Mouse (Mus musculus) inflammation-experienced regulatory T-cells, adult 16 weeks (primary cell): ENCODE measurements around the gene Commd8. TPM values are rescaled to one million over a fixed set of nuclear protein-coding genes. Genes with fewer than 3 reads are reported as not detected.

ENCODE experiments used
- polyA plus RNA-seq: library from polyadenylated mRNA; unstranded; fragments of 100-300 nt; shearing (Covaris generic); gene quantifications from one replicate; pipeline ENCODE4 v1.2.1, GENCODE M21; 2017

The Commd8 gene
- 185 TPM for polyA plus RNA-seq

DNA sequence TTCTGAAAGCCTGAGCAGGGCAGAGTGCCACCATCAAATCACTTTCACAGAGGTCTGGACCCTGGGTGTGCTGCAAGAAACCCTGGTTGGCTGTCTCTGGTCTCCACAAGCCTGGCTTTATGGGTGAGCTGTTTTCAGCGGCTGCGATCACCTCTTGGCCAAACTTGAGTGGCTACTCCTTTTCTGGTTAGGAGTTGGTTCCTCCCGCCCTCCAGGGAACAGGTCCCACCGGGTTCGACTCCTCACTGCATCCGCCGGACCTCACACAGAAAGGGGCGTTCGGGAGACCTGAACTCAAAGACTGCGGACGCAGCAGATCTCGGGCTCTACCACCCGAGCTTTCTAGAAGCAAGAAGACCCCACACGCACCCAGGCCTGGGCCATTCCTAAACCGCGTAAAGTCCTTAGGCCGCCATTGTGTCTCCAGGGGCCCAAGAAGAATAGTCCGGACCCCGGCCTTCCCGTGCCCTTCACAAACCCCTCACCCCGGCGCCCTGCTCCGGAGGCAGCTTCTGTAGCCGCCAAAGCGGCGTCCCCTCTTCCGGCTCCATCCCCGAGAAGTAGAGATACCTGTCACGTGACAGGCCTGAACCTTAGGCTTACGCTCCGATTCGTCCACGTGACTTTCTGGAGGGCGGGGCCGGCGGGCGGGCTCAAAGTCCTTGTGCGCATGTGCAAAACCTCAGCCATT lies at the start of gene Commd8:
Commd8 (minus strand) TSS at position 596 of the 691 bp plus-strand sequence.

